In genomic region chr2:128263880-128264279, GRCm38 (mm10) we compare ENCODE assay signal across 13 mouse cellular contexts.
"Had no signal": no experiment of that assay in that cellular context is flagged by ENCODE, and none has a peak within 500 bp of the region (broad histone marks: within the 10 kb centered on the region; RNA-seq: fewer than 3 reads in every experiment).

No protein-coding gene starts in this region.

- ATAC-seq: liver, embryonic 12.5 days; midbrain, embryonic 13.5 days; midbrain, embryonic 15.5 days had no signal

- H3K27me3 ChIP-seq: midbrain, embryonic 13.5 days; midbrain, embryonic 15.5 days; neural tube, embryonic 12.5 days had no signal

- H3K9ac ChIP-seq: liver, embryonic 12.5 days; liver, embryonic 14.5 days; lung, embryonic 14.5 days; midbrain, embryonic 13.5 days; midbrain, embryonic 15.5 days; neural tube, embryonic 12.5 days had no signal

- H3K27ac ChIP-seq: liver, embryonic 12.5 days; liver, embryonic 14.5 days; midbrain, embryonic 10.5 days; midbrain, embryonic 13.5 days; midbrain, embryonic 15.5 days; neural tube, embryonic 12.5 days had no signal

- H3K36me3 ChIP-seq: liver, embryonic 12.5 days; midbrain, embryonic 10.5 days; midbrain, embryonic 13.5 days; midbrain, embryonic 15.5 days; neural tube, embryonic 12.5 days had no signal

- H3K4me3 ChIP-seq: liver, embryonic 12.5 days; midbrain, embryonic 10.5 days; midbrain, embryonic 13.5 days; midbrain, embryonic 15.5 days; neural tube, embryonic 12.5 days had no signal

- DNase-seq: lung, adult 18-20 months; lung, embryonic 14.5 days; lung, postnatal 10 days; lung, postnatal 4 days; right cerebral cortex, postnatal 14 days; thymus, adult 18-20 months; thymus, postnatal 25 days had no signal

- H3K4me2 ChIP-seq: liver, embryonic 12.5 days; lung, embryonic 14.5 days; midbrain, embryonic 13.5 days; midbrain, embryonic 15.5 days; neural tube, embryonic 12.5 days had no signal

- H3K4me1 ChIP-seq: liver, embryonic 12.5 days; midbrain, embryonic 13.5 days; midbrain, embryonic 15.5 days; neural tube, embryonic 12.5 days had no signal

- H3K9me3 ChIP-seq: liver, embryonic 12.5 days; midbrain, embryonic 10.5 days; midbrain, embryonic 13.5 days; midbrain, embryonic 15.5 days; neural tube, embryonic 12.5 days had no signal
